Mouse (Mus musculus) neural tube, embryonic 13.5 days (tissue): ENCODE results near the gene Pnlip. TPM values are rescaled to one million over a fixed set of nuclear protein-coding genes. Genes with fewer than 3 reads are reported as not detected.

Experiments used
- ATAC-seq: fragments of 200-750 bp; cut with Nextera tagmentation; 2 replicates; pipeline ENCODE4 v1.8.0; 2017; ENCODE audit warnings: low read depth, mild to moderate bottlenecking, moderate TSS enrichment, moderate library complexity
- H3K27ac ChIP-seq: fragments of 300-500 bp; sonication (generic); replicated peaks from 2 replicates; pipeline ENCODE4 v1.5.1; 2015; ENCODE audit warnings: moderate library complexity, mild to moderate bottlenecking, inconsistent platforms
- H3K27me3 ChIP-seq: fragments of 300-500 bp; sonication (generic); 2 replicates; pipeline ENCODE4 v1.6.1; 2015; ENCODE audit warnings: mild to moderate bottlenecking, inconsistent platforms
- H3K36me3 ChIP-seq: fragments of 300-500 bp; sonication (generic); 2 replicates; pipeline ENCODE4 v1.6.1; 2015; ENCODE audit warnings: mild to moderate bottlenecking, inconsistent platforms
- H3K4me1 ChIP-seq: fragments of 300-500 bp; sonication (generic); replicated peaks from 2 replicates; pipeline ENCODE4 v1.6.1; 2015; ENCODE audit warnings: inconsistent platforms
- H3K4me2 ChIP-seq: fragments of 300-500 bp; sonication (generic); 2 replicates; pipeline ENCODE4 v1.6.1; 2015; ENCODE audit warnings: inconsistent platforms, mild to moderate bottlenecking, moderate library complexity
- H3K4me3 ChIP-seq: fragments of 300-500 bp; sonication (generic); 2 replicates; pipeline ENCODE4 v1.5.1; 2015; ENCODE audit warnings: mild to moderate bottlenecking, inconsistent platforms
- H3K9ac ChIP-seq: fragments of 300-500 bp; sonication (generic); 2 replicates; pipeline ENCODE4 v1.6.1; 2015; ENCODE audit warnings: moderate library complexity, mild to moderate bottlenecking, inconsistent platforms
- H3K9me3 ChIP-seq: fragments of 300-500 bp; sonication (generic); 2 replicates; pipeline ENCODE4 v1.6.1; 2016; ENCODE audit warnings: inconsistent platforms
- WGBS: fragments of 180-500 bp; shearing (Covaris S2); methylation state at CpG from one replicate; pipeline ENCODE4 v1.1.7; 2015; 5-methylcytosine and 5-hydroxymethylcytosine counted together
- polyA plus RNA-seq: library from polyadenylated mRNA; unstranded; fragments of >200 nt; fragmentation: Nextera tagmentation; extraction: Ambion mirVana; gene quantifications from 2 replicates; pipeline ENCODE4 v1.2.1, GENCODE M21; 2015

The Pnlip gene
- polyA plus RNA-seq = 0.33 and 1.2 TPM in 2 replicates

DNA sequence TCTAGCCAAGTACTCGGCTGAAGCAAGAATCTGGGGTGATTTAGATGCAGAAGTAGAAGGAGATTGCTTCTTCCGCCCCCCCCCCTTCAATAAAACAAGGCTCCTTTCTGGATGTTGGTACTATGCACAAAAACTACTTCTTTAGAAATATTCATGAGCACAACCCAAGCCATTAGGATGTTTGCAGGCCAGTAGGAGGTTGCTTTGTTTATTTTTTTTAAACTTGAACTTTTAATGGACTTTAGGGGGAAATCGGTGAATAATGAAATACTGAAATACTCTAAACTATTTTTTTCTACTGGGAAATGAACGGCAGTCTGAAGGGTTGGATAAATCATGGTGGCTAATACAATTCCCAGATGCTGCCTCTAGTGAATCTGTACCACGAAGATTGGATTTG is at the start of gene Pnlip:
Pnlip (plus strand) TSS at position 301 of the 400 bp plus-strand sequence.
- Histone ChIP-seq H3K27ac (no peak within 1 kb of the TSS), H3K4me3 (no peak within 1 kb of the TSS), H3K9me3 (no peaks in the 10 kb centered on the region), H3K9ac (no peak within 1 kb of the TSS), H3K4me2 (no peak within 1 kb of the TSS), H3K27me3 (no peaks in the 10 kb centered on the region), H3K36me3 (no peaks in the 10 kb centered on the region), H3K4me1 (no peaks in the 10 kb centered on the region)
- ATAC-seq = no peak
- WGBS = 63% methylated on average over 5 of the region's 5 CpGs

DNA sequence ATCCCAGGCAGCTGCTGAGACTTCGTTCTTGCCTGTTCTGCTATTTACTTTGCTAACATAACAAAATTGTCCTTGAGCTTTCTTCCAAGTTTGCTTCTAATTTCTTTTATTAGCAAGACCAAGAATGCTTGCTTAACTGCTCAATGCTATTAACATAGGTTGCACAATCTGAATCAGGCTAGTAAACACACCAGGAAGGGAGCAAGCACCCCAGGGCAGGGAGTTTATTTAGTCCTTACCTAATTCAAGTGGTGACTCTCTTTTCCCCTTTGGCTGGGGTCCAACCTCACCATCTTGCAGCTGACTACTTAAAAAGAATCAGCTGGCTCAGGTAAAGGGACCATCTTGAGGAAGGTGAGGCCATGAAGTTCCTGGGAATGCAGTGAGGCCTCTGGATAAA is 42.6 kb upstream of the Pnlip start:
- Histone ChIP-seq H3K27me3 (no peaks in the 10 kb centered on the region), H3K36me3 (no peaks in the 10 kb centered on the region), H3K27ac (no peak overlapping the region), H3K9ac (no peak overlapping the region), H3K4me1 (no peaks in the 10 kb centered on the region), H3K9me3 (no peaks in the 10 kb centered on the region), H3K4me3 (no peak overlapping the region), H3K4me2 (no peak overlapping the region)
- WGBS = 54% methylated on average over 1 of the region's 1 CpGs
- no peak for ATAC-seq

DNA sequence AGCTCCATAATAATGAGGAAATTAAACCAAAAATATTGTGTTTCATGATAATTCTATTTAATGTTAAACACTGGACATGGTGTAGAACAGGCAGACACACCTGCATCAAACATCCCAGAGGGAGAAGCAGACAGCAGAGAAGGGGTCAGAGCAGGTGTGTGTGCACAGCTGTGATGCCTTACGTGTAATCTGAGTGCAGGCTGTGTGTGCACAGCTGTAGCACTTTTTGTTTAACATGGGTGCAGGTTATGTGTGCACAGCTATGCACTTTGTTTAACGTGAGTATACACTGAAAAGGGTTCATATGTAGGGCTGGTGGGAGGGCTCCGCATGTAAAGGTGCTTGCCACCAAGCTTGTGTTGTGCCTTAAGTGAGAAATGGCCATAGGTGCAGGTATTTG is 39.6 kb upstream of the Pnlip start:
- ATAC-seq = no peak
- Histone ChIP-seq H3K9ac (no peak overlapping the region), H3K9me3 (no peaks in the 10 kb centered on the region), H3K4me2 (no peak overlapping the region), H3K4me3 (no peak overlapping the region), H3K36me3 (no peaks in the 10 kb centered on the region), H3K27ac (no peak overlapping the region), H3K4me1 (no peaks in the 10 kb centered on the region), H3K27me3 (no peaks in the 10 kb centered on the region)
- WGBS = 81% methylated on average over 3 of the region's 3 CpGs

DNA sequence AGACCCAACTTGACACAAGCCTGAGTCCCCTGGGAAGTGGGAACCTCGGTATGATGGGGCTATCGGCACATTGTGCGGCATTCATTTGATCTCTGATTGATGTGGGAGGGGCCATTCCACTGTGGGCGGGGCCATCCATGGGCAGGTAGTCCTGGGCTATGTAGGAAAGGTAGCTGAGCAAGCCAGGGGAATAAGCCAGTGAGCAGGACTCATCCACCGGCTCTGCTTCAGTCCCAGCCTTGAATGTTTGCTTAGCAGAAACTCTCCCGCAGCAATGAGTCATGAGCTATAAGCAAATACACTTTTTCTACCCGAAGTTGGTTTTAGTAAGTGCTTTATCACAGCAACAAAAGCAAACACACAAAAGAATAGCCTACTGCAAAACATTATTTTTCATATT is 35.7 kb upstream of the Pnlip start:
- Histone ChIP-seq H3K27me3 (no peaks in the 10 kb centered on the region), H3K27ac (no peak overlapping the region), H3K4me3 (no peak overlapping the region), H3K36me3 (no peaks in the 10 kb centered on the region), H3K4me1 (no peaks in the 10 kb centered on the region), H3K4me2 (no peak overlapping the region), H3K9me3 (no peaks in the 10 kb centered on the region), H3K9ac (no peak overlapping the region)
- WGBS = 81% methylated on average over 7 of the region's 7 CpGs
- no peak for ATAC-seq

DNA sequence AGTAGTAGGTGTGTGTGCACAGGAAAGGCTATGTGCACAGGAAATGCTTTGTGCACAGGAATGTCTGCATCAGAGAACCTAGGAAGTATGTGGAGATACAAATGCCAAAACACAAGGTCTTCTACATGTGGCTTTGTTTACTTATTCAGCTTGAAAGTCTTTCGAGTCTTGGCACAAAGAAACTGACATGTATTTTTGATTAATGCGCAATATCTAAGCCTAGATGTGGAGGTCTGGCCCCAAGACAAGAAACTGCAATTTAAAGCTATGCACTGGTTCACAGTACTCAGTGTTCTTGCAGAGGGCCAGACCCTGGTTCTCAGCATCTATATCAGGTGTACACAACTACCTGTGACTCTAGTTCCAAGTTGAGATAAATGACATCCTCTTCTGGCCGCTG is 31.6 kb upstream of the Pnlip start:
- WGBS = 93% methylated on average over 3 of the region's 3 CpGs
- no peak overlapping the region for H3K9ac ChIP-seq
- H3K9me3 ChIP-seq = no peaks in the 10 kb centered on the region
- no peak overlapping the region for H3K4me3 ChIP-seq
- ATAC-seq = no peak
- H3K27ac ChIP-seq = no peak overlapping the region
- no peaks in the 10 kb centered on the region for H3K36me3 ChIP-seq
- no peak overlapping the region for H3K4me2 ChIP-seq
- no peaks in the 10 kb centered on the region for H3K4me1 ChIP-seq
- no peaks in the 10 kb centered on the region for H3K27me3 ChIP-seq

DNA sequence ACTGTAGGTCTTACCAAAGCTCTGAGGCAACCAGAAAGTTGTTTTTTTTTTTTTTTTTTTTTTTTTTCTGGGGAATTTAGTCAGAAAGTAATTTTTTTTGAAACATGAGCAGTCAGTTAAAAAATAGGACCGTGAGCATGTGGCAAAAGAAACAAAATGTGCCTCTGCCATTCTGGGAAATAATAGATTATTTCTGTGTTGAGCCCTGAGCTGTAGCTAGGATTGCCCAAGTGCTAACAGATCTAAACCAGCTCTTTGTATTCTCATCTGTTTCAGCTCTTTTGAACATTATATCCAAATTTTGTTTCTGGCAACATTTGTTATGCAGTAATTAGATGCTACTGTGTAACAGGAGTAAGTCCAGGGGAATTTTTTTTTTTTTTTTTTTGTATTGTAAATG is 30.7 kb upstream of the Pnlip start:
- no peaks in the 10 kb centered on the region for H3K9me3 ChIP-seq
- no peaks in the 10 kb centered on the region for H3K4me1 ChIP-seq
- no peak overlapping the region for H3K27ac ChIP-seq
- WGBS = 72% methylated on average over 1 of the region's 1 CpGs
- H3K4me3 ChIP-seq = no peak overlapping the region
- ATAC-seq = no peak
- no peak overlapping the region for H3K9ac ChIP-seq
- H3K27me3 ChIP-seq = no peaks in the 10 kb centered on the region
- no peak overlapping the region for H3K4me2 ChIP-seq
- H3K36me3 ChIP-seq = no peaks in the 10 kb centered on the region

DNA sequence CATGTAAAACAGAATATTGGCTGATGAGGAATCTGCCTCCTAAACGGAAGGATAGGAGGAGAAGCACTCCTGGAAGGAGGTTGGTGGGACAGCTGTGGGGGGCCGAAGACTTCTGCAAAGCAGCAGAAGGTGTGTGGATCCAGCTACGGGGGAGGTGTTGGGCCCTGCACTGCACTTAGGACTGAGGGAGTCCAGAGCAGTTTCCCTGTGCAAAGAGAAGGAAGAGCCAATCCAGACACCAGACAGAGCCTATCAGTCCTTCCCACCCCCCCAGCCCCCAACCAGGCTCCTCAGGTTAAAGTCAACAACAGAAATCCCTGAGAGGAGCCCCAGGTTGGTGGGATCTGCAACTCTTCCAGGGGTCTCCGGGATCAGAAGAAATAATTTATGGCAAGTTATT is 27.5 kb upstream of the Pnlip start:
- Histone ChIP-seq H3K4me1 (peaks cover 5% of the 10 kb centered on the region; the same call in 1 of the 2 replicates), H3K9ac (no peak overlapping the region), H3K4me2 (no peak overlapping the region), H3K36me3 (no peaks in the 10 kb centered on the region), H3K9me3 (no peaks in the 10 kb centered on the region), H3K27ac (no peak overlapping the region), H3K4me3 (no peak overlapping the region), H3K27me3 (no peaks in the 10 kb centered on the region)
- WGBS = 80% methylated on average over 4 of the region's 4 CpGs
- no peak for ATAC-seq

DNA sequence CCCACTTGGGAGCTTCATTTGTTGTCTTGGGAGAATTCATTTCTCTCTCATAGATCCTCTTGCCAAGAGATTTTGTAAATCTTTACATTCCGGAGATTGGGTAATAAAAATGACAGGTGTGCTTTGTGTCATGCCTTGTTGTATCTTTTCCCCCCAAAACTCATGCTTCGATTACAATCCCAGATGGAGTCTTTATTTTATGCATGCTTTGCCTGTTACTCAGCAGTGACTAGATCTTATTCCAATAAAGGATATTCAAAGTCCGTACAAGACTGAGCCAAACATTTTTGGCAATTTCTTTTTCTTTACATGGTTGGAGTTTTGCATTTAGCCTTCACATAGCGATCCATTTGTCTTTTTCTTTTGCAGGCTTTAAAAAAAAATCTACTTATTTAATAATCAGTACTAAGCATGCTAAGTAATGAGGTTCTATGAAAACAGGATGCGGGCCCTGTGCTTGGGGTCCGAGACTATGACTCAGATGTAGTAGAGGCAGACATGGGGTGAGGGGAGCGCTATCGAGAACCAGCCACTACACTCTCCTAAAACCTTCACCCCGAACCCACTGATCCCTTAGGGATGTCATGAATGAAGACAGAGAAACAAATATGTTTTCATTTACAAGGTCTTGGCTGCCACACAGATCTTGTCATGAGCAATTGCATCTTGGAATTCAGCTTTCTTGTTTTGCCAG is 26.9 kb upstream of the Pnlip start:
- H3K9ac ChIP-seq = no peak overlapping the region
- no peak for ATAC-seq
- H3K27me3 ChIP-seq = no peaks in the 10 kb centered on the region
- H3K4me1 ChIP-seq = peaks cover 5% of the 10 kb centered on the region; the same call in 1 of the 2 replicates
- no peak overlapping the region for H3K27ac ChIP-seq
- no peak overlapping the region for H3K4me3 ChIP-seq
- H3K9me3 ChIP-seq = no peaks in the 10 kb centered on the region
- WGBS = 89% methylated on average over 9 of the region's 9 CpGs
- no peaks in the 10 kb centered on the region for H3K36me3 ChIP-seq
- H3K4me2 ChIP-seq = no peak overlapping the region

DNA sequence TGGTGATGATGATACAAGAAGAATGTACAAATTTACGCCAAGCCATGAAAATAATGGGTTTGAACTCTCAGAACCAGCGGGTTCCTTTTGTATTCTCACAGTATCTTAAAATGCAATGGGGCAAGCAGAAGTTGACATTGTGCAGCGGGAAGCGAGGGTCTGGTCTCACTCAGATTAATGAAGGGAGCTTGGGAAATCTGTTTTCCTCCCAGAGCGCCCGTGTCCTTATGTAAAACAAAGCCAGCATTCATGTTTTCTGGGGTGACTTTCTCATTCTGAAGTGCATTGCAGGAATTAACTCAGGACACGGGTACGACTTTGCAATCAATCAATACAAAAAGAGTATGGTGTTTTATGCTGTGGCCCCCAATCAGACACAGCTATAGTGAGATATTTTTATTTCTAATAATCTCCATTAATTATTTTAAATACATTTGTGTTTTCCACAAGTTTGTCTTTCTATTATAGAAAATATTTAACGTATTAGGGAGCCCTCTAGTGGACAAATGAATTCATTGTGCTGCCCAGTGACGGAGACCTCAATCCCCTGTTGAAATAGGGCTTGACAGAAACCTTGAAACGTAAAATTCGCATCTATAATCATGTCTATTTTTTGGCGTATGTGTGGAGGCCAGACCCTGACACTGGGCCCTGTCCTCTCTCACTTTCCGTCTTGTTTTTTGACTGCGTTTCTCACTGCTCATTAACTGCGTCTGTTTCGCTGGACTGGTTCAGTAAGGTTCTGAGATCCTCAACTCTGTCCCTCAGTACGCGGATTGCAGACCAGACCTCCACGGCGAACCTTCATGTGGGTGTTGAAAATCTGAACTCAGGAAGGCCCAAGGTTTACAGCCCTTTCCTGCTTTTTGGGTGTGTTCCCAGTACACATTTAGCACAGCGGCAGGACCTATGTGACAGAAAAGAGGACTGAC is 24.6 kb upstream of the Pnlip start:
- H3K4me1 ChIP-seq = peaks cover 5% of the 10 kb centered on the region; the same call in 1 of the 2 replicates
- 0 out of 2 replicates have a peak overlapping the region, but pooled peaks have one; percentile 9 for H3K9ac ChIP-seq
- H3K36me3 ChIP-seq = no peaks in the 10 kb centered on the region
- no peak overlapping the region for H3K4me3 ChIP-seq
- no peak for ATAC-seq
- no peaks in the 10 kb centered on the region for H3K27me3 ChIP-seq
- H3K27ac ChIP-seq = no peak overlapping the region
- H3K4me2 ChIP-seq = peak overlapping the region; percentile 28; the same call in 1 of the 2 replicates
- WGBS = 38% methylated on average over 22 of the region's 22 CpGs
- no peaks in the 10 kb centered on the region for H3K9me3 ChIP-seq

DNA sequence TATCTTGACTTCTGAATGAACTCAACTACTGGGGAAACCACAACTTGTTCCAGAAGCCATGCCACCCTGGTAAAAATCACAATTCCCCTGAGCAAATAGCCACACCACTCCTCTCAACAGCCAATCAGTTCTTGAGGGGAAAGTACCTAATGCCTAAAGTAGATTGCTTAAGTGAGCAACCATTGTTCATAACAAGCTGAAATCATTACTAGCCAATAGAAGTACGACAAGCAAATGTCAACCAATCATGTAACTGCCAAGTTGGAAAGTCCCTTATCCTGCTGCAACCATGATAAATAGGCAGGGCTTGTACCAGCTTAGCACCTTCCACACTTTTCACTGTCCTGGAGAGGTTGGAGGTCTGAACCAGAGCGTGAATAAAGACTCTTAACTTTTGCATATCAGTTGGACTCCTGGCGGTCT is 22.9 kb upstream of the Pnlip start:
- Histone ChIP-seq H3K27me3 (no peaks in the 10 kb centered on the region), H3K36me3 (no peaks in the 10 kb centered on the region), H3K9ac (no peak overlapping the region), H3K4me1 (peaks cover 5% of the 10 kb centered on the region; the same call in 1 of the 2 replicates), H3K27ac (no peak overlapping the region), H3K4me3 (no peak overlapping the region), H3K9me3 (no peaks in the 10 kb centered on the region), H3K4me2 (no peak overlapping the region)
- WGBS = 87% methylated on average over 3 of the region's 3 CpGs
- no peak for ATAC-seq

DNA sequence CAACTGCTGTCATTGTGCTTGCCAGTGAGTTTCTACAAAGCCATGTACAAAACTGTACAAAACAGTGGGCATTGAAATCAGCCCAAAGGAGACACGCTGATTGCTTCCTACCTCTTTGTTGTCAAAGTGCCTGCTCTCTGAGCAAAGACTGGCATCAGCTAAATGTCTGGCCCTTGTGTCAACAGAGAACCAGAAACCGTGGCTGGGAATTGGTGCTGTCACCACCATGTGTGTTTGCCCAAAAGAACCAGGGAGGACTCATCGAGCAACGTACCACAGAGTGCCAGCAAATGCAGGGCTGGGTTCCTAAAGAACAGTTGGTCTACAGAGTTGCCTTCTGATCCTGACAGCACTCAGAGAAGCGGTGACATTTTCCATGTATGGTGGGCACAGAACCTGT is 2.3 kb upstream of the Pnlip start:
- Histone ChIP-seq H3K4me1 (no peaks in the 10 kb centered on the region), H3K4me2 (no peak overlapping the region), H3K9ac (no peak overlapping the region), H3K36me3 (no peaks in the 10 kb centered on the region), H3K27me3 (no peaks in the 10 kb centered on the region), H3K4me3 (no peak overlapping the region), H3K9me3 (no peaks in the 10 kb centered on the region), H3K27ac (no peak overlapping the region)
- 86% methylated on average over 5 of the region's 5 CpGs for WGBS
- ATAC-seq = no peak

DNA sequence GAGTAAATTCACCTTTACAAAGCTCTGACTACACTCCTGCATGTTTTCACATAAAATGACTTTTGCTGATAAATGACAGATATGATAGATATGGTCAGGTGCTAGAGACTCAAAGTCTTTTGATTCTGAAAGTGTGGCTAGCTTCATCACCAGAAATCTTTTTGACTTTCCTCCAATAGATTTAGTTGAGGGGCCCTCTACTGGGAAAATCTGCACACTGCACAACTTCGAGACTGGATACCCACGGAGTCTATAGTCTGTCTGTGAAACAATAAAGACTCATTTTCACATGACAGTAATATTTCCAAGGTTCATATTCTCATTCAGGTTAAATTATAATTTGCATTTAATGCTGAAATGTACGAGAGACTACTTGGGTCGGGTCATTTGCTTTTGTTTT is 9.8 kb downstream of the Pnlip start:
- no peak for ATAC-seq
- Histone ChIP-seq H3K27ac (no peak overlapping the region), H3K9me3 (no peaks in the 10 kb centered on the region), H3K4me2 (no peak overlapping the region), H3K27me3 (no peaks in the 10 kb centered on the region), H3K4me3 (no peak overlapping the region), H3K4me1 (no peaks in the 10 kb centered on the region), H3K36me3 (no peaks in the 10 kb centered on the region), H3K9ac (no peak overlapping the region)
- WGBS = 65% methylated on average over 4 of the region's 4 CpGs
